12 mouse cellular contexts compared by ENCODE assay signal in genomic region chr19:15644786-15645185, GRCm38 (mm10).
DNase-seq lines count a peak whose midpoint lies in the region; ATAC-seq lines count a peak whose summit lies in the region.
"Had no signal": no experiment of that assay in that cellular context is flagged by ENCODE, and none has a peak within 500 bp of the region (broad histone marks: within the 10 kb centered on the region; RNA-seq: fewer than 3 reads in every experiment).

No protein-coding gene starts in this region.

- intact Hi-C loops in heart, postnatal 25 days (cut with DNase I): no loop called here
- intact Hi-C loops in gastrocnemius, postnatal 36 days (cut with DNase I): no loop called here

- H3K36me3 ChIP-seq in kidney, embryonic 14.5 days (ENCODE audit: control insufficient read depth, insufficient read depth, low read length): no peaks in the 10 kb centered on the region
- H3K36me3 ChIP-seq in midbrain, embryonic 11.5 days (ENCODE audit: control insufficient read depth, insufficient read depth, low read length): no peaks in the 10 kb centered on the region
- H3K36me3 ChIP-seq: limb, embryonic 13.5 days had no signal

- no peak overlapping the region for H3K27ac ChIP-seq in kidney, embryonic 14.5 days (ENCODE audit: low read depth, low read length)
- H3K27ac ChIP-seq in midbrain, embryonic 11.5 days (ENCODE audit: low read depth, low read length): no peak overlapping the region
- H3K27ac ChIP-seq: limb, embryonic 13.5 days had no signal

- 24% methylated on average over 4 of the region's 4 CpGs for WGBS in kidney, embryonic 14.5 days
- 81% methylated on average over 4 of the region's 4 CpGs for WGBS in midbrain, embryonic 11.5 days

- no peak overlapping the region for H3K4me2 ChIP-seq in kidney, embryonic 14.5 days (replicated peaks; ENCODE audit: low read depth, low read length)
- no peak overlapping the region for H3K4me2 ChIP-seq in midbrain, embryonic 11.5 days
- H3K4me2 ChIP-seq: limb, embryonic 13.5 days had no signal

- H3K4me1 ChIP-seq in kidney, embryonic 14.5 days (ENCODE audit: control insufficient read depth, insufficient read depth, low read length): peaks cover 4% of the 10 kb centered on the region; the same call in 1 of the 2 replicates
- peaks cover 5% of the 10 kb centered on the region; the same call in 1 of the 2 replicates for H3K4me1 ChIP-seq in midbrain, embryonic 11.5 days (ENCODE audit: control insufficient read depth, insufficient read depth, low read length)
- H3K4me1 ChIP-seq: limb, embryonic 13.5 days had no signal

- H3K4me3 ChIP-seq in kidney, embryonic 14.5 days (ENCODE audit: low read length): no peak overlapping the region
- no peak overlapping the region for H3K4me3 ChIP-seq in midbrain, embryonic 11.5 days (ENCODE audit: low read depth, low read length)
- H3K4me3 ChIP-seq: limb, embryonic 13.5 days had no signal

- peak; percentile 55; the same call in 1 of the 2 replicates for ATAC-seq in kidney, embryonic 14.5 days (ENCODE audit: low FRiP score, low TSS enrichment)
- ATAC-seq in midbrain, embryonic 11.5 days (ENCODE audit: low FRiP score): no peak
- ATAC-seq: CD4-positive, CD25-positive, alpha-beta regulatory T cell, adult 4 months had no signal

- no peaks in the 10 kb centered on the region for H3K9me3 ChIP-seq in kidney, embryonic 14.5 days (ENCODE audit: control insufficient read depth, low read length)
- no peaks in the 10 kb centered on the region for H3K9me3 ChIP-seq in midbrain, embryonic 11.5 days (ENCODE audit: control insufficient read depth, low read length)
- H3K9me3 ChIP-seq: limb, embryonic 13.5 days had no signal

- H3K27me3 ChIP-seq in kidney, embryonic 14.5 days (ENCODE audit: control insufficient read depth, insufficient read depth, low read length): no peaks in the 10 kb centered on the region
- no peaks in the 10 kb centered on the region for H3K27me3 ChIP-seq in midbrain, embryonic 11.5 days (ENCODE audit: control insufficient read depth, insufficient read depth, low read length)

- peak; percentile 63 for DNase-seq in heart, adult 11 months
- no peak for DNase-seq in heart, postnatal 25 days (ENCODE audit: low spot score)
- peak; percentile 12 for DNase-seq in ovary, adult 18-20 months (ENCODE audit: low spot score)
- DNase-seq in ovary, postnatal 10 days (ENCODE audit: low spot score): no peak
- peak; percentile 10 for DNase-seq in ovary, postnatal 36 days (ENCODE audit: low spot score)
- DNase-seq in gastrocnemius, postnatal 36 days: no peak
- DNase-seq in midbrain, embryonic 11.5 days (ENCODE audit: low spot score, missing footprints): no peak
- DNase-seq: heart, postnatal 14 days; lung, adult 18-20 months had no signal

- H3K9ac ChIP-seq in kidney, embryonic 14.5 days (ENCODE audit: low read depth, low read length): no peak overlapping the region
- H3K9ac ChIP-seq in midbrain, embryonic 11.5 days (ENCODE audit: low read length): no peak overlapping the region
- H3K9ac ChIP-seq: limb, embryonic 13.5 days had no signal

Comparison
In these comparisons a context has a peak if more than half of its experiments do, and no peak if none do; other contexts are left out.
1. DNase-seq: peak in heart, adult 11 months (single experiment), ovary, adult 18-20 months (single experiment) and ovary, postnatal 36 days (single experiment); none in heart, postnatal 25 days (single experiment), ovary, postnatal 10 days (single experiment), gastrocnemius, postnatal 36 days (0 of 2) and midbrain, embryonic 11.5 days (single experiment).